Mouse (Mus musculus): ENCODE measurements at regions not wholly inside any gene's neighbourhood (a gene's known extent, or its start where the extent isn't known, plus 50 kb on each side); places are given as distances from the start of the nearest gene placed in this dataset.
A peak's percentile ranks its signal among the peaks of the same experiment; 100 is the strongest.

DNA sequence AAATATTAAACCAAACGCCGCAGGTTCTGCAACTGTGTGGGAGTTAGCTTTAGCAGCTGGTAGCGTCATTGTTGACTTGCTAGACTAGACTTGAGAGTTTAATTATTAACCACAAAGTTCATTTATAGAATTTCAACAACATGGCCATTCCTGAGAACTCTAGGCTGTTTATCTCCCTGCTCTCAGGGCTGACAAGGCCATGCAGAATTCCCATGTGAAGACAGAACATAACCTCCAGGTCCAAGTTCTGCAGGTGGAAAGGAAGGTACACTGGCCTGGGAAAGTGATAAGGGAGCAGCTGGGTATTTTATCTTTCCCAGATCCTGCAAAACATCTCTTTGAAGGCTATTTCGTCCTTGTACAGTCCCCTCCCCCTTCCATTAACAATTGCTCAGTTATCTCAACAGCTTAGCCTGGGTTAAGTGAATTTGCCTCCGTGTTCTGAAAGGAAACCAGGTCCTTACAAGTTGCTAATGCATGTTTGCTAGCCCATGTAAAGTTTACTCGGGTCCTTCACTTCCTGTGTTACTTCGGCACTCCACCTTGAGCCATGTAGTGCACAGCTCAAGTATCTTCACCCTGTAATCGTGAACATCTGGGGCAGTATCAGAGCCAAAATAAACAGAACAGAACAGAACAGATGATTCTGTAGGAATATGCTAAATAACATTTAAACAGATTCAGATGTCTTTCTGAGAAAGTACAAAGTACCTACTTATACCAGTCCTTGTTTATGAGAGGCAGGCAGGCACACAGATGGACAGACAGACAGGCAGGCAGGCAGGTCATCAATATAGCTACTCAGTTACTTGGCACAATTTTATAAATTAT lies 537.0 kb upstream of the N6amt1 start:
- ATAC-seq (ENCODE audit: low FRiP score, low read depth): peak; percentile 70; the same call in 1 of the 2 replicates
- no peaks in the 10 kb centered on the region for H3K9me3 ChIP-seq (ENCODE audit: control insufficient read depth, low read length)
- no peaks in the 10 kb centered on the region for H3K36me3 ChIP-seq (ENCODE audit: control insufficient read depth, insufficient read depth, low read length)
- peaks cover 4% of the 10 kb centered on the region; the same call in 1 of the 2 replicates for H3K4me1 ChIP-seq (ENCODE audit: control insufficient read depth, insufficient read depth, low read length)
- peak; percentile 52 for DNase-seq (ENCODE audit: low spot score)
- no peak for TF ChIP-seq POLR2A (IDR thresholded peaks at IDR 0.05; ENCODE audit: borderline replicate concordance, extremely low read depth, insufficient read depth, insufficient read length)
- 0 out of 2 replicates have a peak overlapping the region, but pooled peaks have one; percentile 33 for H3K27ac ChIP-seq (replicated peaks; ENCODE audit: low read depth, low read length)
- H3K27me3 ChIP-seq (ENCODE audit: control insufficient read depth, insufficient read depth, low read length): no peaks in the 10 kb centered on the region
- H3K9ac ChIP-seq (ENCODE audit: low read depth, low read length, severe bottlenecking): no peak overlapping the region
- 0 out of 2 replicates have a peak overlapping the region, but pooled peaks have one; percentile 17 for H3K4me2 ChIP-seq (replicated peaks; ENCODE audit: low read depth, low read length, severe bottlenecking)
- 38% methylated on average over 8 of the region's 8 CpGs for WGBS
- H3K4me3 ChIP-seq (replicated peaks; ENCODE audit: low read length): no peak overlapping the region

GRCm38 (mm10) chr16:86816006-86816405 lies 538.0 kb upstream of the N6amt1 start:
- Histone ChIP-seq H3K4me1 (ENCODE audit: control insufficient read depth, insufficient read depth, low read length) (peaks cover 4% of the 10 kb centered on the region; the same call in 1 of the 2 replicates), H3K9me3 (ENCODE audit: control insufficient read depth, low read length) (no peaks in the 10 kb centered on the region), H3K4me3 (replicated peaks; ENCODE audit: low read length) (no peak overlapping the region), H3K27me3 (ENCODE audit: control insufficient read depth, insufficient read depth, low read length) (no peaks in the 10 kb centered on the region), H3K4me2 (replicated peaks; ENCODE audit: low read depth, low read length, severe bottlenecking) (no peak overlapping the region), H3K27ac (replicated peaks; ENCODE audit: low read depth, low read length) (no peak overlapping the region), H3K36me3 (ENCODE audit: control insufficient read depth, insufficient read depth, low read length) (no peaks in the 10 kb centered on the region), H3K9ac (ENCODE audit: low read depth, low read length, severe bottlenecking) (no peak overlapping the region)
- WGBS: 66% methylated on average over 2 of the region's 2 CpGs
- no peak for TF ChIP-seq POLR2A (IDR thresholded peaks at IDR 0.05; ENCODE audit: borderline replicate concordance, extremely low read depth, insufficient read depth, insufficient read length)
- ATAC-seq (ENCODE audit: low FRiP score, low read depth): no peak
- DNase-seq (ENCODE audit: low spot score): no peak

DNA sequence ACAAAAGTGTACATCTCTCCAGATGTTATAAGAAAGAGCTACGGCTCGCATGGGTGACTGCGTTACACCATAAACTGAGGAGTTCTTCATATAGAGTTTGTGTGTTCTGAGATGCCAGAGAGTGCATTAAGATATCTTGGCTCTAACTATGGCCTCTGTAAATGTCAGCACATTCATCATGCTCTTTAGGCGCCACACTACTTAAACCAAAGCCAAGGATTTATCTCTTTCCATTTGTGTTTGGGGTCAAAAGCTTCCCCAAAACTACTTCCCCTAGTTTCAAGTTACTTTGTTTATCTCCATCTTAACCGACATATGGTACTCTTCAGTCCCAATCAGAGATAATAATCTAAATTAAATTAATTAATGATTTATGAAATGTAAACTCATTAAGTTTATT lies 541.3 kb upstream of the N6amt1 start:
- Histone ChIP-seq H3K27ac (replicated peaks; ENCODE audit: low read depth, low read length) (no peak overlapping the region), H3K4me1 (ENCODE audit: control insufficient read depth, insufficient read depth, low read length) (peaks cover 4% of the 10 kb centered on the region; the same call in 1 of the 2 replicates), H3K9ac (ENCODE audit: low read depth, low read length, severe bottlenecking) (no peak overlapping the region), H3K9me3 (ENCODE audit: control insufficient read depth, low read length) (no peaks in the 10 kb centered on the region), H3K27me3 (ENCODE audit: control insufficient read depth, insufficient read depth, low read length) (no peaks in the 10 kb centered on the region), H3K4me3 (replicated peaks; ENCODE audit: low read length) (no peak overlapping the region), H3K4me2 (replicated peaks; ENCODE audit: low read depth, low read length, severe bottlenecking) (no peak overlapping the region), H3K36me3 (ENCODE audit: control insufficient read depth, insufficient read depth, low read length) (no peaks in the 10 kb centered on the region)
- no peak for ATAC-seq (ENCODE audit: low FRiP score, low read depth)
- TF ChIP-seq POLR2A (IDR thresholded peaks at IDR 0.05; ENCODE audit: borderline replicate concordance, extremely low read depth, insufficient read depth, insufficient read length): no peak
- no peak for DNase-seq (ENCODE audit: low spot score)
- 45% methylated on average over 5 of the region's 5 CpGs for WGBS

DNA sequence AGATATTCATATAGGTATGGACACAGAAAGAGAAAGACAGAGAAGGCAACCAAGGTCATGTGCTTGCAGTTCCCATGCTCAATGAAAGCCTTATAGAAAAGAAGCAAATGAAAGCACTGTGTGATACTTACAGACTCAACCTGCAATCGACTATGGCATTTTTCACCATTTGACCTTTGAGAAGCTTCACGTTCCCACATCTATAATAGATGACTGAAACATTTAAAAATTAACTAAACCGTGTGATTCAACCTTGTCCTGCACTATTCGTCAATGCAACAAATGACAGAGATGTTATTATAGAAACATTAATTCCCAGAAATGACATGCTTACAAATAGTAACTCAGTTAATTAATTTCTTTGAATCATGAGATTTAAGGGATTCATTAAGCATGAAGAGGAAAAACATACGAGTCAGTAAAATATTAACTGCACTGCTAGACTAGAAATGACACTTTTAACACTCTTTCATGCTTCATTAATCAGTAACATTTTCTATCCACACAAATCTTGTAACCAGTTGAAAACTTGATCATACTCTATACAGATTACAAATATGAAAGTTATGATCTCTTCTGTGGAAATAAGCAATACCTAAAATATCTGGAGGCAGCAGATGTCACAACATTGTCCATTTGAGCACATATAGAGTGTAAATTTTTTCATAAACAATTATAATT lies 545.2 kb upstream of the N6amt1 start:
- H3K9me3 ChIP-seq (ENCODE audit: control insufficient read depth, low read length): no peaks in the 10 kb centered on the region
- H3K4me2 ChIP-seq (replicated peaks; ENCODE audit: low read depth, low read length, severe bottlenecking): no peak overlapping the region
- no peak overlapping the region for H3K27ac ChIP-seq (replicated peaks; ENCODE audit: low read depth, low read length)
- no peak overlapping the region for H3K4me3 ChIP-seq (replicated peaks; ENCODE audit: low read length)
- no peaks in the 10 kb centered on the region for H3K27me3 ChIP-seq (ENCODE audit: control insufficient read depth, insufficient read depth, low read length)
- DNase-seq (ENCODE audit: low spot score) (no peak), ATAC-seq (ENCODE audit: low FRiP score, low read depth) (no peak)
- WGBS: 76% methylated on average over 5 of the region's 5 CpGs
- no peaks in the 10 kb centered on the region for H3K36me3 ChIP-seq (ENCODE audit: control insufficient read depth, insufficient read depth, low read length)
- no peak overlapping the region for H3K9ac ChIP-seq (ENCODE audit: low read depth, low read length, severe bottlenecking)
- no peak for TF ChIP-seq POLR2A (IDR thresholded peaks at IDR 0.05; ENCODE audit: borderline replicate concordance, extremely low read depth, insufficient read depth, insufficient read length)
- no peaks in the 10 kb centered on the region for H3K4me1 ChIP-seq (ENCODE audit: control insufficient read depth, insufficient read depth, low read length)

GRCm38 (mm10) chr16:86806374-86806773 lies 547.6 kb upstream of the N6amt1 start:
- no peak for TF ChIP-seq POLR2A (IDR thresholded peaks at IDR 0.05; ENCODE audit: borderline replicate concordance, extremely low read depth, insufficient read depth, insufficient read length)
- Histone ChIP-seq H3K27me3 (ENCODE audit: control insufficient read depth, insufficient read depth, low read length) (no peaks in the 10 kb centered on the region), H3K27ac (replicated peaks; ENCODE audit: low read depth, low read length) (no peak overlapping the region), H3K4me1 (ENCODE audit: control insufficient read depth, insufficient read depth, low read length) (no peaks in the 10 kb centered on the region), H3K4me3 (replicated peaks; ENCODE audit: low read length) (no peak overlapping the region), H3K9me3 (ENCODE audit: control insufficient read depth, low read length) (no peaks in the 10 kb centered on the region), H3K4me2 (replicated peaks; ENCODE audit: low read depth, low read length, severe bottlenecking) (no peak overlapping the region), H3K9ac (ENCODE audit: low read depth, low read length, severe bottlenecking) (no peak overlapping the region), H3K36me3 (ENCODE audit: control insufficient read depth, insufficient read depth, low read length) (no peaks in the 10 kb centered on the region)
- 80% methylated on average over 2 of the region's 2 CpGs for WGBS
- DNase-seq (ENCODE audit: low spot score): no peak
- ATAC-seq (ENCODE audit: low FRiP score, low read depth): no peak

Data from limb, embryonic 14.5 days (tissue).